Mouse (Mus musculus): ENCODE data around the gene Cxcl15.

Cxcl15 gene

DNA sequence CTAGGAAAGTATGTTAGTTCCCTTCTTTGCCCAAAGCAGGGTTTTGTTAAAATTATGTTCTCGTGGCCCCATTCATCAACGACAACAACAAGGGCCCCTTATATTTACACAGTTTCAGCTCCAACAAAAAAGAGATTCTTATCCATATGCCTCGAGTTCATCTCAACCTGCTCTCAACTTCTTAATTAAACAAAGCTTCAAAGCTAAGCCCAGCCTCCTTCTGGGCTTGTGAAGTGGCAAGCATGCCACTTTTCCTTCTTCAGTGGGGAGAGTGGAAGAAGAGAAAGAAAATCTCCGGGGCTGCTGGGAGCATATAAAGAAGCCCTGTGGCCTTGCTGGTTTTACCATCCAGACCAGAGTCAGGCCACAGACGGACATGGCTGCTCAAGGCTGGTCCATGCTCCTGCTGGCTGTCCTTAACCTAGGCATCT, at the start of gene Cxcl15:
Gene Cxcl15, plus strand, starts transcription at position 340 of the 431 bp plus-strand sequence.
- no peak for DNase-seq

DNA sequence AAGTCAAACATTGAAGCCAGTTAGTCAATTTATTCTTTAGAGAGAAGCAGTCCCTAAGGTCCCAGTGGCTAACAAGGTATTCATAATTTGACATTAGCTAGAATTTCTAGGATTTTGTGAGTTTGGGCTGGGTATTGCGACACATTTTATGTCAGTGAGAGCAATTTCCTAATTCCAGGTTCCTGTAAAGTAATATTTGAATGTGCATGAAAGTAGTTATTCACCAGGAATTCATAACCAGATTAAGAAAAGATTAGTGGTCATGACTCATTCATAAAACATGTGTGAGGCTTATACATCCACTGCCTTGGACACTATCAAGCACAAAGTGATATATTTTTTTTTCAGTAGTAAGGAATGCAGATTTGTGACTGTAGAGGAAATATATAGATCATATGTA, 40.4 kb upstream of the Cxcl15 start:
- DNase-seq = no peak

DNA sequence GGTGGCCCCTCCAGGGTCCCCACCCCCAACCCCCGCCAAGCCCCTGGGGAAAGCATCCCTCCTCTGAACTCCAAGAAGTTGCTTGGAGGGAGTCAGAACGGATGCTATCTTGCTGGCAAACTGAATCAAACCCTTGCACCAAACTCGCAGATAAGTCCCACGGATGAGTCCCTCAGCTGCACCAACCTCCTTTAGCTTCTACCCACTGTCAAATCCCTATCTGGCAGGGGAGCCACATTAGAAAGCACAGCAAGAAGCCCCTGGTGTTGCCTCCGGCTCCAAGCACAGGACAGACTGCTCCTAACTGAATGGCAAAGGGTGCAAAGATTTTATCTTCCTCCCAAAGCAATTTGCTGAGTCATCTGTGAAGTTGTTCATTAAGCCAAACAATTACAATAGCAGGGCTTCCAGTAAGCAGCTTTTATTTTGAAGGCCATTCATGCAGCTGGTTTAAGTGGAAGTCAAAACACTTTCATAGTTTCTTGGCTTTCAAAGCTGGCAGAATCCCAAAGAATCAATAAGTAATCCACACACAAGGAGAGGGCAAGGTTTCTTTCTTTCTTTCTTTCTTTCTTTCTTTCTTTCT, 36.2 kb upstream of the Cxcl15 start:
- DNase-seq = peak; percentile 25 to 78

DNA sequence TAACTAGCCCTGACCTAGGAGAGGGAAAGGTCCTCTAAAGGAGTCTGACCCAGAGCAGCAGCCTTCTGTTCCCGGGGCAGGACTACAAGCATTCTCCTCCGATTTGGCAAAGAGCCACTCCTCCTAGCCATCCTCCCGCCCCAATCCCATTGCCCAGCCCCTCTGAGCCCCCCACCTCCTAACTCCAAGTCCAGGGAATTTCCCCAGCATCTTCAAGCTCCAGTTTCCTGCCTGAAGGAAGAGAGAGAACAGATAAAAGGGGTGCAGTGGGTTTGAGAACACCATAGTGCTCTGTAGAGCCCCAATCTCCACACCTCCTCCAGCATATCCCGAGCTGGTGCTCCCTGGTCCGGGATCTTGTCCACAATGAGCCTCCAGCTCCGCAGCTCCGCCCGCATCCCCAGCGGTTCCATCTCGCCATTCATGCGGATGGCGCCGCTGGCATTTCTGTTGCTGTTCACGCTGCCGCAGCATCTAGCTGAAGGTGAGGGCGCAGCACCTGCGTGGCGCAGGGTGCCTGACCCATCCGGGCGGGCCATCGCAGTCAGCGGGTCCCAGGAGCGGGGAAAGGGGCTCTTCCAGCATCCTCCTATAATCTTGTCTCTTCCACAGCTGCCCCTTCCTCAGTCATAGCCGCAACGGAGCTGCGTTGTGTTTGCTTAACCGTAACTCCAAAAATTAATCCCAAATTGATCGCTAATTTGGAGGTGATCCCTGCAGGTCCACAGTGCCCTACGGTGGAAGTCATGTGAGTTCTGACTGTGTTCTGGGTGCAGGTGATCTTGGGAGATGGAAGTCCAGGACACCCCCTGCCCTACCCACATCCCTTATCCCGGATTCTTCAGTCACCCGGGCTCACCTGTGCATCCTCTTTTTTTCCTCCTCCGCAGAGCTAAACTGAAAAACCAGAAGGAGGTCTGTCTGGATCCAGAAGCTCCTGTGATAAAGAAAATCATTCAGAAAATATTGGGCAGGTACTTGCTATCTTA, 35.0 kb upstream of the Cxcl15 start, which contains the start of gene Cxcl5:
Gene Cxcl5, plus strand, starts transcription at position 284 of the 989 bp plus-strand sequence.
- DNase-seq = peak in 1 of 2 experiments; percentile 14

DNA sequence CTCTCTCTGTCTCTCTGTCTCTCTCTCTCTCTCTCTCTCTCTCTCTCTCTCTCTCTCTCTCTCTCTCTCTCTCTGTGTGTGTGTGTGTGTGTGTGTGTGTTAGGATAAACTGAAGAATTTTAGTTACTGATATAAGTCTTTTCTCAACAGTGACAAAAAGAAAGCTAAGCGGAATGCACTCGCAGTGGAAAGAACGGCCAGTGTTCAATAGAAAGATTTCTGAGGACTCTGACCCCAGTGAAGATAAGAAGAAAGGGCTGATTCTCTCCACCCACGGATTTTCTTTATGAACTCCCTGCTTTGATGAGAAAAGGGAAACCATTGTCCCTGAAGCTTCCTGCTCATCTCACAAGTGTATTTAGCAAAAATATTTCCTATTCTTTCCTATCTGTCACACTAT, 34.0 kb upstream of the Cxcl15 start:
- DNase-seq = no peak

DNA sequence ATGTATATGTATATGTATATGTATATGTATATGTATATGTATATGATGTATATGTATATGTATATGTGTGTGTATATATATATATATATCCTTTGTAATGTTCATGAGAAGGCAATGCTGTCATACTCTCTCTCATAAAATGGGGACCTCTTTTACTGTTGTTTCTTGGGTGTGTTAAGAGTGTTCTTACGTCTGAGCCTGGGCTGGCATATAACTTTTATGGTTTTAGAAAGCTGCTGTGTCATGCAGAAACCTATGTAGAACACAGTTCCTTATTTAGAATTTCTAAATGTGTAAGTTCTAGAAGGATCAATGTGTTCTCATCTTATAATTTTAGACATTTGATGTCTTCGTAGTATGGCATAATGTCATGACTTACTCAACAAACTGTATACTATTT, 33.5 kb upstream of the Cxcl15 start:
- DNase-seq = no peak

DNA sequence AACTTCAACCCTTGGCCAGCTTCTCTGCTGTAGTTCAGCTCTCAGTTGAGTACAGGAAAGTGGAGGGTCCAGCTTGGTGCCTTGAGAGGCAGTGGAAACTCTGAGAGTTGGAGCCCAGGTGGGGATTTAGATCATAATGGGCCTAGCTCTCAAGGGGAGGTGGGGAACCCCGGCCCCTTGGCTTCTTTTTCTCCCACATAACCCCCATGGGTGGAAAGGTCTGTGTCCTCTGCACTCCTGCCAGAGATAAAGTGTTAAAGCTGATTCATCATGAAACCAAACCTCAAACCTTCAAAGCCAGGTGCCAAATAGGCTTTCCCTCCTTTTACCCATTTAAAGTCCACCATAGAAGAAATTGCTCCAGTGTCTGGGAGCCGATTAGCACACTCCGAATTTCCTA, 32.5 kb upstream of the Cxcl15 start:
- DNase-seq = no peak

DNA sequence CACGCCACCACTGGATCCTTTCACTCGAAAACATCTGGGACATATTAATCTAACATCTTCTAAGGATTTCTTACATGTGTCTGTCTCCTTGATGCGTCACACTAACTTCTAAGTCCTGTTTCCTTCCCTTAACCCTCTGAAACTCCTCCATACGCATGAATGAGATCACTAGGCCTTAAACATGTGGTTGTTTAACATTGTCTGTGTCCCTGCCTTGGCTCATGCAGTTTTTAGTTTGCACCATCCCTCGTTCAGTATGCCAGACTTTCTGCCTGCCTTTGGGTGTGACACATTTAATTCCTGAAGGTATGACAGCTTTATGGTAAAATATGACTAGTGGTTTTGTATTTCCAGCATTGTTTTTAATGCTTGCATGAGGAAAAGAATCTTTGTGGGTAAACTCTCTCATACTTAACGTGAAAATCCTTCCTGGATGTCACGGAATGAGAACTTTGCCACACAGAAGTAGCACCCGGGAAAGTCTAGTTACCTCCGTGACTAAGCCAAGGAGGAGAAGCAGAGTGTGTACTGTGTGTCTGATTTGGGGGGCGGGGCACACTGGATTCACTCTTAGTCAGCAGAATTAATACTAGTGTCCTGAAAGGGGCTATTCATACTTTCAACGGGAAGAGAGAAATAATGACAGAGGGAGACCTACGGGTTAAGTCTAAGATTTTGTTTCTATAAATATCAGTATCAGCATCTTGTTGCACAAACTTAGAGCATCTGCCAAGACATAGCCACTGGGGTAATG, 30.2 kb upstream of the Cxcl15 start:
- no peak for DNase-seq

DNA sequence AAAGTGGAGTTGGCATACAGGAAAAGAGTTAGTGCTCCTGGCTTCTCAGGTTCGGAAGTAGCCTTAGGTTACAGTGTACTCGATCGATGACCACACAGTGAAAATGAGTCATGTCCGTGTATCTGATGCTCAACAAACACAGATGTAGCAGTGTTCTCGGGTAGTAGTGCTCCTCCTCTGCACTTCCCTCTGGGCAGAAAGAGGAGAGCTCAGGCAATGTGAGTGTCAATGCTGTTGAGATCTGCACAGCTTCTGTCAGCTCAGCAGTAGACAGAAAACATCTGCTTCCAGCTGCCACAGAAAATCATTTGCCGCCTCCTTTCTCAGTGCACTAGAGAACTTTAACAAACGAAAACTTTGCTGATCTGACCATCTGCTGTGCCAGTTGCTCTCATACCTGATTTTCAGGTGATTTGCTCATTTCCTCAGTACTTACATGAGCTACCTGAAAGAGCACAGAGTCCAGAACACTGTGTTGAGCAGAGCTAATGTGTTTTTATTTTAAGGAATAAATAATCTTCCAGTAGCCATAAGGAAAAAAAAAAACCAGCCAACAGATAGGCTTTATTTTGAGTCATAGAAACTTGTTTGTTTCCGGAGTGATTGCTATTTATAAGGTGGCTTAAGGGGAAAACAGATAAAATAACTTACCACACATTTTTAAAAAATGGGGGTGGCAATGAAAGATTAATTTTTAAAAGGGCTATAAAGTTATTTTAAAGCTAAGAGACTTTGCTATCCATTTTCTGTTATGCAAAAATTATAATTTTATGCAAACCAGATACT, 28.3 kb upstream of the Cxcl15 start:
- no peak for DNase-seq

DNA sequence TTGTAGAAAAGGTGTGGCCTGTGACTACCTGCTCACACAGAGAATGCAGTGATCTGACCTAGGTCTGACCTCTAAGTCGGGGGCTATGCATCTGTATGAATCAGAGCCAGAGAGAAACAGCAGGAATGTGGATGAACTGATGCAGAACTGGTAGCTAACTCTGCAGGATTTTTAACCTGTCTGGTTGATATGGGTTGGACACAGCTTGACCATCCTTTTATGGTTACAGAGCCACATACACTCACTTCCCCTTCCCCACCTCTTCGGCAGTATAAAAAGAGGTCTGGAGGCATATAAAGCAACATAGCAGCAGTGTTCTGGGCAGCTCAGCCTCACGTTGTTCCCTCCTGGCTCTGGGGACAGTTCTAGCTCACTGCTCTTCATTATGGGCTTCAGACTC, 26.1 kb upstream of the Cxcl15 start, which contains the start of gene Ppbp:
Gene Ppbp, plus strand, starts transcription at position 301 of the 400 bp plus-strand sequence.
- DNase-seq = no peak

DNA sequence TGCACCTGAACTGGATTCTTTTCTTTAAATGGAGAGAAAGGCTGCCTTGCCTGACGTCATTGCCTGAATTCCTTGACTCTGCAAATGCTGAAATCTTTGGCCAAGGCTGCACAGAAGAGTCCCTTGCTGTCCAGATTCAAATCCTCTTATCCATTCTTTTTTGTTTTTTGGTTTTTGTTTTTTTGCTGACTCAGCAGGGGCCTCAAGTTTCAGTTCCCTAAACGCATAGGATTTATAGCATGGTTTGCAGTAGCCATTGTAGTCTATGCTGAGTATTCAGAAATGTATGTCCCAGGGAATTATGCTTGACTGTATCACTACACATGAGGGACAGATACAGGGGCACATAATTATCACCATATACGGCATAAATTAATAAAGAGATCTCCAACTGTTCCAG, 23.0 kb upstream of the Cxcl15 start:
- DNase-seq = no peak

DNA sequence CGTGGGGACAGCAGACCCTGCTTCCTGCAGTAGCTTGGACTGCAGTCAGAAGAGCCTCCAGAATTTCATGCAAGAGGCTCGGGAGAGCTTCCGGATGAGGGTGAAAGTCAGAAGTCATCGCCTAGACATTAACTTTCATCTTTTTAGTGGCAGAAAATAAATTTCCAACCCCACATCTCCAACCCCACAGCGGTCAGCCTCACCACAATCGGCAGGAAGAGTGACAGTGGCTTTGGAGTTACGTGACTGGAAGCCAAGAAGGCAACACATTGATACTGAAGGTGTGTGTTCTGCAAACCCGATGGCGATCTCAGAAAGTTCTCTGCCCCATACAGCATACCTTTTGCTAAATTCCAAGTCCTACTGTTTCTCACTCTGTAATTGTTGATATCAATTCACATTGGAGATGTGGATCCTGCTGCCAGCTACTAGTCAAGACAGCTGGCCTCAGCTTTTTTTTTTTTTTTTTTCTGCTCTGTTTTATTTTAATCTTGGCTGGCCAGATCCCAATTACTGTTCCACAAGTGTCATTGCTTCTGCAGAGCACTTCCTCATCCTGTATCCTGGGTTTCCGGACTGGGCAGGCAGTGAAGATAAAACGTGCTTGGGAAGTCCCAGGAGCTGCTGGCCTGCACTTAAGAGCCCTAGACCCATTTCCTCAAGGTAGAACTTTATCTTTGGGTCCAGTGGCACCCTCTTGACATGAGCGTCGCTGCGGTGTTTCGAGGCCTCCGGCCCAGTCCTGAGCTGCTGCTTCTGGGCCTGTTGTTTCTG, 22.3 kb upstream of the Cxcl15 start, which contains the start of gene Pf4:
Gene Pf4, plus strand, starts transcription at position 556 of the 774 bp plus-strand sequence.
- peak; percentile 37 to 41 for DNase-seq

DNA sequence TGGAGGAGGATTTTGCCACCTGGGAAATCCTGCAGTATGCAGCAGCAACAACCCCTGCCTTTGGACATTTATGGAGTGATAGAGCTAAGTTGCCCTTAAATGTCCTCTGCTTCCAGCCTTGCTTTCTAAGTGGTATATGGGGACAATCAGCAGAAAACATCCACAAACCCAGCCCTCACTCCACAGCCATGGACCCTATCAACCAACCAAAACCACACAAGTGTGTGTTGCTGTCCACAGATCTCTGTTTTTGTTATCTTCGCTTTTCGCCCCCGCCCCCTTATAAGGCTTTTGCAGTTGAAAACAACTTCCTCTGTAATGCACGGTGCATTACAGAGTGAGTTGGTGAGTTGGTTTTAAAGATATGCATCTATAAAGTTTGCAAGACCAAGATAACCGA, 18.8 kb upstream of the Cxcl15 start:
- no peak for DNase-seq

DNA sequence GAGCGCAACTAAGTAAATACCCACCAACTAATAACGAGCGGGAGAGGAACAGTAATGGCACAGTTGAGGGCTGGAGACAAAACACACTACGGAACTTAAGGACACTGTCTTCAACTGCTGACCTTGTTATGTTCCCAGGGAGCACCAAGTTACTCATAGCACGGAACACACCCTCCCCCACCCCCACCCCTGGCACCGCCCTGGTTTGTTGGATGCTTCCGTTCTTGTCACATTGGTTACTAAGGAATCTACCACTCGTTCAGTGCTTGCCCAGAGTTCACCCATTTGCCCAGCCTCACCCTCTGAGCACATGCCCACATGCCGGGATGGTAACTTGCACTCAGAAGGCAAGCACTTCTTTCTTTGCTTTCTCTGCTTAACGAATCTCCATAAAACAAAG, 16.7 kb upstream of the Cxcl15 start:
- DNase-seq = no peak

DNA sequence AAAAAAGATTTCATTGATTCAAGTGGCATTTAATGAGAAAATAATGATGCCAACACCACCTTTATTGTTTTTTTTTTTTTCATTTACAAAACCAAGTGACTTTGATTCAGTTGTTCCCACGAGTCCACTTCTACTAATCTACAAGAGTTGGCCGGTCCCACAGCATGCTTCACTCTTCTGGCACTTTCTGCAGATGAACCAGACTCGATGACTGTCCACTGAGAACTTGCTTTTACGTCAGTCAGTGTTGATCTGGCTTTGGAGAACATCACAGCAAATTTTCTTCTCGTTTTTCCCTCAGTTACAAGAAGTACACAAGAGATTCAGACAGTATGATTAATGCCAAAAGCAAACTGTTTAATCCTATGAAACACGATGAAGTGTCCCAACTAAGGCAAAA, 15.5 kb upstream of the Cxcl15 start:
- no peak for DNase-seq

DNA sequence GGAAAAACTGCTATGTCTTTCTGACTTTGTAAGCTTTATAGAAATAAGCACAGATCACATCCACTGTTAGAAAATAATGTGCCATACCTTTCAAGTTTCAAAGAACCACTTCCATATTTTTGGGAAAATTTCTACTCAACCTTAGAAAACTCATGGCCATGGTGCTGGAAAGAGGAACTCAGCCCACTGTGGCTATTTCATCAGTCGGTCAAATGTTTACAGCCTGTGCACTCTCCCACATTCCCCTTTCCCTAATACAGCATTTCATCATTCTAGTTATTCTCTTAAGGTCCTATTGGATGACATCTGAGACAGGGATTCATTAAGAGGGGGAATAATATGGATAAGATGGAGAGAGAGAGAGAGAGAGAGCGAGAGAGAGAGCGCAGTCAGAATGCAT, 10.6 kb upstream of the Cxcl15 start:
- DNase-seq = no peak

DNA sequence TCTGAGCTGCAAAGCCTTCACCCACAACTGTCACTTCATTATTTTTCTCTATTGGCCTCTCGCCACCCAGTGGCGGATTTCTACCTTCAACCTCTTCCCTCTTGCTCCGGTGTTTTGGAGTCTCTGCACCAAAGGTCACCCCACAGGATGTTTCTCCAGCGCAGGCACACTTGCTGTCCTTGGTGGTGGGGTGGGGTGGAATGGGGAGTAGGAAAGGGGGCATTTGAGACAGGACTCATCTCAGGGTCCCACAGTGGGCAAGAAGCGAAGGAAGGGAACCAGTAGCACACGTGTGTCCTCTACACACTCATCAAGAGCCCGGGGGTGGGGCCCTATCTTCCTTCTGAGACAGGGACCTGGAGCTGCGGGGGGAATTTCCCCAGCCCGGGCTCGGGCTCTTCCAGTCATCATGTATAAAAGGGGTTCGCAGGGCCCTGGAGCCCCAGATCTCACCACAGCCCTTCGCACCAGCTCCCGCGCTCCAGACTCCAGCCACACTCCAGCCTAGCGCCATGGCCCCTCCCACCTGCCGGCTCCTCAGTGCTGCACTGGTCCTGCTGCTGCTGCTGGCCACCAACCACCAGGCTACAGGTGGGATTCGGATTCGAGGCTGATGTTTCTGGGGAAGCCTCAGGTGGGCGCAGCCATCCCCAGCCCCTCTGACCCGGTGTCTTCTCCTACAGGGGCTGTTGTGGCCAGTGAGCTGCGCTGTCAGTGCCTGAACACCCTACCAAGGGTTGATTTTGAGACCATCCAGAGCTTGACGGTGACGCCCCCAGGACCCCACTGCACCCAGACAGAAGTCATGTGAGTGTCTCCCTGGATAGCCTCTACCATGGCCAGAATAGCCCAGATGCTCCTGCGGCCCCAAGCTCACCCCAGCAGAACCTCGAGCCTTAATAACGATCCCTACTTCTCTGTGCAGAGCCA, 8.4 kb upstream of the Cxcl15 start, which contains the start of gene Cxcl3:
Gene Cxcl3, plus strand, starts transcription at position 445 of the 930 bp plus-strand sequence.
- peak; percentile 52 to 77 for DNase-seq

DNA sequence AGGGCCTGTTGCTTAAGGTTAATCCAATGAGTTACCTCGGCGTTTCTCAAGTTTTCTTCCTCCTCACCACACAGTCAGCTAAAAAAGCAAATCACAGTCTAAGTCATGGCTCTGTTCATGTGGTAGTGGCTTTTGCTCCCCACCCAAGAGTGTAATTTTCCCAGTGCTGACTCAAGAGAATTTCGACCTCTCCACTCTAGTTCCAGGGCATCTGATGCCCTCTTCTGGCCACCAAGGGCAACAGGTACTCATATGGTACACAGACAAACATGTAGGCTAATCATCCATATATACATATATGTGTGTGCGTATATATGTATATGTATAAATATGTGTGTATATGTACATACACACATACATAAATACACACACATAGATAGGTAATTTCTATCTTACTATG, 6.2 kb upstream of the Cxcl15 start:
- no peak for DNase-seq

DNA sequence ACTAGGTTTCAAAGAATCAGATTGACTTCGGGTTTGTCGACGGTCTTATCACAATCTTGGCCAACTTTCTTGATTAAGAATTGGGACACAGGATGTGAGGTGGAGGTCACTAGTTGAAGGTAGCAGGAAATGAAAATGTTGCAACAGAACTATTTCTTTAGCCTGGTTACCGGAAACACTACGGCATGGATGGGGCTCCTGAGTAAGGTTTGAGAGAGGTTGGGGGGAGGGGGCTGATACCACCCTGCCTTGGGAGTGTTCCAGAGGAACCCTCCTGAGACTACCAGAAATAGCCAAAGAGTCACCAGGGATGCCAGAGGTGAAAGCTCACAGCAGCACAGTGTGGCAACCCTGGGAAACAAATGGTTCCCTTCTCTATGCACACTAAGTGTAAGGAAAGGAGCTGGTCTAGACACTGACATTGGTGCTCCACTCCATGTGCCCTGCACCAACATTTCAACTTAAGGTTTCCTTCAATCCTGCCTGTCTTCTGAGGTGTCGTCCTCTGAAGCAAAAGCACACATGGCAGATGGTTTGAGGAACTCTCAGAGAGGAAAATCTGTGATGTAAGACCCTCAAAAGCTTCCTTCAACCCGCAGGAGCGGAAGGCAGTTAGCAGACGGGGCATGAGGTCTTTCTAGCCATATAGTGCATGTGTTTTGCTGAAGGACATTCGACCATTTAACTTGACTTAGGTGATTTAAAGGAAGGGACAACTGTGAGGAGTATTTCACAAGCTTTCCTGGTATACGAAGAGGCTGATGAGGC, 4.8 kb upstream of the Cxcl15 start:
- DNase-seq = peak in 1 of 2 experiments; percentile 10
